Mouse (Mus musculus) NIH3T3 (cell line): ENCODE data around the gene Tmem143.
"Not testable (repeated sequence)": the region's sequence is repeated elsewhere in the genome, so short reads cannot be mapped to it uniquely, and the experiment has no call there.

Experiments
- DNase-seq: peaks from one replicate; pipeline ENCODE4 v3.0.0-alpha.2; 2012; ENCODE audit warnings: low read depth

The Tmem143 gene

GRCm38 (mm10) chr7:45922928-45923761 lies 26.4 kb downstream of the Tmem143 start:
- DNase-seq = no peak

DNA sequence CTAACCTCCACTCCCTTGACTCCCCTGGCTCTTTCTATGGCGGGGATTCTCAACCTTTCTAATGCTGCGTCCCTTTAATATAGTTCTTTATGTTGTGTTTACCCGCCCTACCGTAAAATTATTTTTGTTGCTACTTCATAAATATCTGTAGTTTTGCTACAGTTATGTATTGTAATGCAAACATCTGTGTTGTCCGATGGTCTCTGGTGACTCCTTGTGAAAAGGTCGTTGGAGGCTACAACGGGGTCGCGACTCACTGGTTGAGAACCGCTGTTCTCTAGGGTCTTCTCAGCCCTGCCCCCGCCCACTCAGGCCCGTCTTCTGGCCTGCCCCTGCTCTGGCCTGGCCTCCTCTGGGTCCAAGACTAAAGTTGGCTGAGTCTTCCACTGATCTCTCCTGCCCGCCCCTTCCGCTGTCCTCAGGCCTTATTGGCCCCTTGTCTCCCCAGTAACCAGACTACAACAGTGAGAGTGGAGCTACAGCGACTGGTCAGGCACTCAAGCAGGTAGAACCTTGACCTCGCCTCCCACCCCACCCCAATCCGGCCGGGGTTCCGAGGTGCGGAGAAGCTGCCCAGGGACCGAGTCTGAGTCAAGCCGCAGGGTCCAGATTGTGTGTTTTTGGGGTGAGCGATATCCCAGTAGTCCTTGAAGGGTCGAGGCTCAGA lies 27.2 kb downstream of the Tmem143 start, which contains the start of gene Ccdc114:
Gene Ccdc114 (plus strand): TSS at position 311 of the 667 bp plus-strand sequence.
- DNase-seq = no peak

DNA sequence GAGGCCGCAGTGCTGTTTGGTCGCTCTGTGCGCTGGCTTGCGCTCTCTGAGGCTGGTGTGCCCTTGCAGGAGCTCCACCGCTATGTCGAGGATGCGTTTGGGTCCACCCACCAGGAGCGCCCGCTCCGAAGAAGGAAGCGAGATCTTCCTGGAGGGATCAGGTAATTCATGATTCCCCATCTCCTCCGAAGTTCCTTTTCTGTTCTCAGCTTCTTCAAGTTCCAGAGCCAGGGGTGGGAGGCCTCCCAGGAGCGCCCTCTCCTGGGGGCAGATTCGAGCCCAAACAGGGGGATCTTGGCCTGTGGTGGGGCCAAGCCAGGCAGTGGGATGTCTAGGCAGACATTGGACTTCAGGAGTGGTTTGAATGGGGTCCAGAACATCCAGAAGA lies 27.7 kb downstream of the Tmem143 start:
- DNase-seq = no peak

DNA sequence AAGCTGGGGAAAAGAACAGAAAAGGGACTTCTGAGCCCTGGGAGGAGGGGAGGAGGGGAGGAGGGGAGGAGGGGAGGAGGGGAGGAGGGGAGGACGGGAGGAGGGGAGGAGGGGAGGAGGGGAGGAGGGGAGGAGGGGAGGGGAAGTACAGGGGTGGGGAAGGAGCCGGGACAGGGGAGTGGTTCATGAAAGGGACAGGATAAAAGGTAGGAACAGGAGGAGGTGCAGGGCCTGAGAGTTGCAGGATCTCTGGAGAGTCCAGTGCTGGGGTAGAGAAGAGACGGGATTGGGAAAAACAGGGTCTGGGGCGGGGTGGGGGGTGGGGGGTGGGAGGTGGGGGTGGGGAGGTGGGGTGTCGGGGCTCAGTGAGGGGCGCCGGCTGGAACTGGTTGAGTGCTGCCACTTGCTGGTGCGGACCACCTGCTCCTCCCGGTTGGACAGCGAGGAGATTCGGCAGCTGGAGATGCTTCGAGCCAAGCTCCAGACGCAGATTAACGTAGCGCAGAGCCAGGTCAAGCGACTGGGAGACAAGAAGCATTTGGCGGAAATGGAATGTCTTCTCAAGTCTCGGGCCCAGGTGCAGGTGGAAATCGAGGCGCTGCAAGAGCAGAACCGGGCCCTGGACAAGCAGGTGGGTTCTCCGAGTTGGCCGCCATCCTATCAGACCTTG lies 32.0 kb downstream of the Tmem143 start:
- no peak for DNase-seq

- peak; percentile 32 for DNase-seq
Observed at GRCm38 (mm10) chr7:45929688-45930087, 32.9 kb downstream of the Tmem143 start.

DNA sequence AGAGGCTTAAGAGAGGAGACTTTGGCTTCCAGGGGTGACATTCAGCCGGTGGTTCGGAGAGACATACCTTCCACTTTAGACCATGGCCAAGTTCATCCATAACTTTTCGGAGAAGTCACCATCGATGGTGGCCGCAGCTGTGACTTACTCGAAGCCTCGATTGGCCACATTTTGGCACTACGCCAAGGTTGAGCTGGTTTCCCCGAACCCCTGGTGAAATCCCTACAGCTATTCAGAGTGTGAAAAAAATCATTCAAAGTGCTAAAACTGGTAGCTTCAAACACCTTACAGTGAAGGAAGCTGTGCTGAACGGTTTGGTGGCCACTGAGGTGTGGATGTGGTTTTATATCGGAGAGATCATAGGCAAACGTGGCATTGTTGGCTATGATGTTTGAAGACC lies 37.0 kb downstream of the Tmem143 start:
- DNase-seq = not testable (repeated sequence)

GRCm38 (mm10) chr7:45935114-45935513 lies 38.4 kb downstream of the Tmem143 start:
- peak; percentile 89 for DNase-seq

- DNase-seq = no peak
Observed at GRCm38 (mm10) chr7:45939836-45940235, 43.1 kb downstream of the Tmem143 start.

DNA sequence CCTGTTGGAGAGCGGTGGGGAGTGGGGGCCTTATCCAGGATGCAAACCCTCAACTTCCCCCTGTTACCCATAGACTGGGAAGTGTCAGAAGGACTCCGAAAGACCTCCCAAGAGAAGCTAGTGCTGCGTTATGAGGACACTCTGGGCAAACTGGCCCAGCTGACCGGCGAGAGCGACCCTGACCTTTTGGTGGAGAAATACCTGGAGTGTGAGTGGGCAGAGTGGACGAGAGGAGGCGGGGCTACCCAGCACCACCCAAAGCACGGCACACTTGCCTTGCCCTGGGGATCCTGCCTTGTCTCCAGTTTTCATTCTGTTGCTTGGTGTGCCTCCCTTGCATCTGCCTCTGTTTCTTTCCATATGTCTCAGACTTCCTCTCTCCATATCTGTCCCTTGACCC lies 45.2 kb downstream of the Tmem143 start:
- DNase-seq = no peak

DNA sequence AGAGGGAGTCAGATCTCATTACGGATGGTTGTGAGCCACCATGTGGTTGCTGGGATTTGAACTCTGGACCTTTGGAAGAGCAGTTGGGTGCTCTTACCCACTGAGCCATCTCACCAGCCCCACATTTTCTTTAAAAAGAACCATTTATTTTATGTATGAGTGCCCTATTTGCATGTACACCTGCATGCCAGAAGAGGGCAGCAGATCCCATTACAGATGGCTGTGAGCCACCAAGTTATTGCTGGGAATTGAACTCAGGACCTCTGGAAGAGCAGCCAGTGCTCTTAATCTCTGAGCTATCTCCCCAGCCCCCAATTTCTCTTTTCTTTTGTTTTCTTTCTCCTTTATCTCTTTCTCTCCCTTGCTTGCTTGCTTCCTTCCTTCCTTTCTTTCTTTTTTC lies 46.5 kb downstream of the Tmem143 start:
- DNase-seq = peak; percentile 48

DNA sequence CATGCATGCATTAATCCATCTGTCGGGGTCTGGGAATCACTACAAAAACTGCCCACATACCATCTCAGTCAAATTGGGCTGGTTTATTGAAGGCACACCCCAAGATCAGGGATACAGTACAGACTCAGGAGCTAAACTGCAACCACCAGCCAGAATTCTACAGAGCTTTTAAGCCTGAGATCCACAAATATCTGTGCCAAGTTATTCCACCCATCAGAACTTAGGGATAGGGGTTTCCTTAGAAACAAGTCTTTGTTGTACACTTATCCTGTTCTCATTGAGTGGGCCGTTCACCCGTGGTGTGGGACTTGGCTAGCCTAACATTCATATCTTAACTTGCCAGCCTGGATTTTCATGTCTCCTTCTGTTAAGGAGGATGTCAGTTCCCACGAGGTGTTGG lies 52.3 kb downstream of the Tmem143 start:
- no peak for DNase-seq

- DNase-seq = no peak
Observed at GRCm38 (mm10) chr7:45956611-45957010, 59.9 kb downstream of the Tmem143 start.
